Mouse (Mus musculus) olfactory bulb, adult 2 months (tissue): ENCODE results near the gene Tmigd3.

Source experiments
- CTCF ChIP-seq: fragments of 200-500 bp; IDR thresholded peaks from 2 replicates; pipeline ENCODE4 v1.5.1; 2012; ENCODE audit warnings: low read depth, mild to moderate bottlenecking, low read length, moderate library complexity; ENCODE audit not compliant: insufficient read depth
- POLR2A ChIP-seq: fragments of 200-500 bp; IDR thresholded peaks from 2 replicates; pipeline ENCODE4 v1.6.1; 2012; ENCODE audit warnings: mild to moderate bottlenecking, low read depth, low read length, moderate library complexity; ENCODE audit not compliant: insufficient read depth

DNA sequence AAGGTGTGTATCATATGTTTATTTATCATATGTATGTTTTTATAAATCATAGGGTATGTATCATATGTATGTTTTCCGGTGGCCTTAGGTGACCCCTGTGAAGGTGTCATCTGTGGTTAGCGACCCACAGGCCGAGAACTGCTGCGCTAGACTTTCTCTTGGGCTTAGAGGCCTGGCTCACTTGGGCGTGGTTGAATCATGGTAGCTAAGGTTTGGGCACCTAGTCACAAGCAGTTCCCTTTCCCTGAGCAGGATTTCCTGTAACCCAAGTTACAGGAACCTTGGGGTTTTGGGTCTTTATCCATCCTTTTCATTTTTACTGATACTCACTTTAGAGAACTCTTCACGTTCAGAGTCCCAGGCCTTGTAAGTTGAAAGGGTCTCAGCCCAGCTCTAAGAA is 29.6 kb downstream of the Tmigd3 start:
- no peak for TF ChIP-seq POLR2A
- TF ChIP-seq CTCF = no peak
